In genomic region chr7:24506476-24506837, GRCm38 (mm10) we compare ENCODE assay signal across 8 mouse cellular contexts. TPM values are rescaled to one million over a fixed set of nuclear protein-coding genes. Genes with fewer than 3 reads are reported as not detected.
DNase-seq lines count a peak whose midpoint lies in the region; ATAC-seq and TF ChIP-seq lines count a peak whose summit lies in the region.

No protein-coding gene starts in this region.

- H3K4me2 ChIP-seq in kidney, embryonic 15.5 days, result peak overlapping the region; percentile 71
- H3K4me2 ChIP-seq in lung, embryonic 14.5 days, result peak overlapping the region; percentile 89

- peak overlapping the region; percentile 96 for H3K9ac ChIP-seq in kidney, embryonic 15.5 days
- peak overlapping the region; percentile 97 for H3K9ac ChIP-seq in lung, embryonic 14.5 days

- no peak for DNase-seq in testis, postnatal 10 days (ENCODE audit: low spot score)
- no peak for DNase-seq in embryonic facial prominence, embryonic 10.5 days (ENCODE audit: low spot score)
- no peak for DNase-seq in heart, embryonic 10.5 days (ENCODE audit: low spot score)
- peak; percentile 70 for DNase-seq in lung, embryonic 14.5 days
- peak; percentile 44 for DNase-seq in testis, postnatal 14 days (ENCODE audit: low spot score)

- H3K36me3 ChIP-seq in testis, adult 2 months (ENCODE audit: control insufficient read depth, insufficient read depth, low read length), result no peaks in the 10 kb centered on the region
- H3K36me3 ChIP-seq in embryonic facial prominence, embryonic 10.5 days (replicated peaks), result peaks cover 22% of the 10 kb centered on the region
- peaks cover 6% of the 10 kb centered on the region; the same call in 1 of the 2 replicates for H3K36me3 ChIP-seq in heart, embryonic 10.5 days
- H3K36me3 ChIP-seq in kidney, embryonic 15.5 days, result peaks cover 10% of the 10 kb centered on the region
- H3K36me3 ChIP-seq in lung, embryonic 14.5 days (ENCODE audit: insufficient read depth), result peaks cover 9% of the 10 kb centered on the region; the same call in 1 of the 2 replicates

- no peaks in the 10 kb centered on the region for H3K27me3 ChIP-seq in testis, adult 2 months (ENCODE audit: control insufficient read depth, insufficient read depth, low read length)
- H3K27me3 ChIP-seq in embryonic facial prominence, embryonic 10.5 days (replicated peaks; ENCODE audit: low read depth, poor library complexity, severe bottlenecking), result peaks cover 25% of the 10 kb centered on the region
- H3K27me3 ChIP-seq in heart, embryonic 10.5 days (ENCODE audit: insufficient read depth, poor library complexity, severe bottlenecking), result peaks cover 28% of the 10 kb centered on the region
- H3K27me3 ChIP-seq in kidney, embryonic 15.5 days, result peaks cover 11% of the 10 kb centered on the region
- H3K27me3 ChIP-seq in lung, embryonic 14.5 days (ENCODE audit: insufficient read depth, low read length), result peaks cover 5% of the 10 kb centered on the region; the same call in 1 of the 2 replicates

- H3K9me3 ChIP-seq in embryonic facial prominence, embryonic 10.5 days, result no peaks in the 10 kb centered on the region
- H3K9me3 ChIP-seq in heart, embryonic 10.5 days, result no peaks in the 10 kb centered on the region
- H3K9me3 ChIP-seq in kidney, embryonic 15.5 days (replicated peaks), result no peaks in the 10 kb centered on the region
- H3K9me3 ChIP-seq in lung, embryonic 14.5 days (ENCODE audit: low read depth, low read length), result no peaks in the 10 kb centered on the region

- WGBS in embryonic facial prominence, embryonic 10.5 days, result under 1% methylated on average over 12 of the region's 12 CpGs
- WGBS in heart, embryonic 10.5 days, result under 1% methylated on average over 12 of the region's 12 CpGs
- WGBS in kidney, embryonic 15.5 days, result under 1% methylated on average over 12 of the region's 12 CpGs
- WGBS in lung, embryonic 14.5 days, result under 1% methylated on average over 12 of the region's 12 CpGs

- no peak for TF ChIP-seq POLR2A in testis, adult 2 months (IDR thresholded peaks at IDR 0.05; ENCODE audit: control insufficient read depth, low read depth, low read length)

- peaks cover 18% of the 10 kb centered on the region for H3K4me1 ChIP-seq in testis, adult 2 months (ENCODE audit: control insufficient read depth, insufficient read depth, low read length)
- peaks cover 48% of the 10 kb centered on the region for H3K4me1 ChIP-seq in embryonic facial prominence, embryonic 10.5 days
- peaks cover 32% of the 10 kb centered on the region for H3K4me1 ChIP-seq in heart, embryonic 10.5 days
- H3K4me1 ChIP-seq in kidney, embryonic 15.5 days, result peaks cover 39% of the 10 kb centered on the region
- peaks cover 8% of the 10 kb centered on the region; the same call in 1 of the 2 replicates for H3K4me1 ChIP-seq in lung, embryonic 14.5 days (ENCODE audit: insufficient read depth)

- no peak; the same call in 1 of the 2 replicates for ATAC-seq in kidney, embryonic 15.5 days (replicated peaks; ENCODE audit: low FRiP score)
- no peak; the same call in 1 of the 2 replicates for ATAC-seq in lung, embryonic 14.5 days (ENCODE audit: insufficient read depth)
- ATAC-seq in monocyte, adult 5-6 weeks (replicated peaks; ENCODE audit: insufficient number of reproducible peaks, low FRiP score, low TSS enrichment, poor library complexity, severe bottlenecking), result no peak

- TF ChIP-seq CTCF in testis, adult 2 months (IDR thresholded peaks at IDR 0.05; ENCODE audit: control insufficient read depth, insufficient read depth, insufficient replicate concordance, low read depth, low read length), result no peak
- no peak for TF ChIP-seq CTCF in lung, embryonic 14.5 days (IDR thresholded peaks at IDR 0.05; ENCODE audit: low read depth)

- H3K4me3 ChIP-seq in testis, adult 2 months (ENCODE audit: control insufficient read depth, low read depth, low read length), result peak overlapping the region; percentile 94
- H3K4me3 ChIP-seq in embryonic facial prominence, embryonic 10.5 days, result peak overlapping the region; percentile 67
- peak overlapping the region; percentile 80 for H3K4me3 ChIP-seq in heart, embryonic 10.5 days
- peak overlapping the region; percentile 67 for H3K4me3 ChIP-seq in kidney, embryonic 15.5 days (replicated peaks)
- peak overlapping the region; percentile 78 for H3K4me3 ChIP-seq in lung, embryonic 14.5 days (ENCODE audit: low read depth, low read length)

- peak overlapping the region; percentile 85 for H3K27ac ChIP-seq in testis, adult 2 months (ENCODE audit: control insufficient read depth, insufficient read depth, low read depth, low read length)
- peak overlapping the region; percentile 93 for H3K27ac ChIP-seq in embryonic facial prominence, embryonic 10.5 days (replicated peaks)
- peak overlapping the region; percentile 97 for H3K27ac ChIP-seq in heart, embryonic 10.5 days
- peak overlapping the region; percentile 98 for H3K27ac ChIP-seq in kidney, embryonic 15.5 days
- peak overlapping the region; percentile 99 for H3K27ac ChIP-seq in lung, embryonic 14.5 days (ENCODE audit: low read depth)

RNA-seq across cellular contexts. Expression of gene Zfp428, which starts 0.3 kb away (rescaled TPM):
- polyA plus RNA-seq in testis, adult 2 months (2012; rRNA removed), result 16.8 and 20.3 TPM in 2 replicates
- polyA plus RNA-seq in embryonic facial prominence, embryonic 10.5 days (2016; fragmentation: Nextera tagmentation; extraction: Ambion mirVana), result 100.0 and 110 TPM in 2 replicates
- polyA plus RNA-seq in heart, embryonic 10.5 days (2016; fragmentation: Nextera tagmentation; extraction: Ambion mirVana), result 41.9 and 61.3 TPM in 2 replicates
- polyA plus RNA-seq in kidney, embryonic 15.5 days (2015; fragmentation: Nextera tagmentation; extraction: Ambion mirVana), result 61.6 and 66.6 TPM in 2 replicates
- polyA plus RNA-seq in lung, embryonic 14.5 days (2014; fragmentation: Nextera tagmentation; extraction: Ambion mirVana), result 36.2 and 37.7 TPM in 2 replicates
- total RNA-seq in monocyte, adult 5-6 weeks (2017), result 0.95 TPM in 1 of 3 replicates, not detected in the others

RNA-seq across cellular contexts. Expression of gene AC161166.1, which starts 5.8 kb away (rescaled TPM):
- polyA plus RNA-seq in testis, adult 2 months (2012; rRNA removed), result 144 and 154 TPM in 2 replicates
- polyA plus RNA-seq in embryonic facial prominence, embryonic 10.5 days (2016; fragmentation: Nextera tagmentation; extraction: Ambion mirVana), result 1.2 TPM in 2 replicates
- polyA plus RNA-seq in heart, embryonic 10.5 days (2016; fragmentation: Nextera tagmentation; extraction: Ambion mirVana), result 0.46 and 0.49 TPM in 2 replicates
- 0.48 and 0.68 TPM in 2 replicates for polyA plus RNA-seq in kidney, embryonic 15.5 days (2015; fragmentation: Nextera tagmentation; extraction: Ambion mirVana)
- polyA plus RNA-seq in lung, embryonic 14.5 days (2014; fragmentation: Nextera tagmentation; extraction: Ambion mirVana), result 0.32 and 0.47 TPM in 2 replicates
- total RNA-seq in monocyte, adult 5-6 weeks (2017), result 1.1 TPM in 1 of 3 replicates, not detected in the others

RNA-seq across cellular contexts. Expression of gene Irgq, which starts 24.0 kb away (rescaled TPM):
- 2.2 and 2.4 TPM in 2 replicates for polyA plus RNA-seq in testis, adult 2 months (2012; rRNA removed)
- polyA plus RNA-seq in embryonic facial prominence, embryonic 10.5 days (2016; fragmentation: Nextera tagmentation; extraction: Ambion mirVana), result 8.2 and 8.9 TPM in 2 replicates
- polyA plus RNA-seq in heart, embryonic 10.5 days (2016; fragmentation: Nextera tagmentation; extraction: Ambion mirVana), result 5.3 and 5.7 TPM in 2 replicates
- polyA plus RNA-seq in kidney, embryonic 15.5 days (2015; fragmentation: Nextera tagmentation; extraction: Ambion mirVana), result 7.4 and 8.3 TPM in 2 replicates
- polyA plus RNA-seq in lung, embryonic 14.5 days (2014; fragmentation: Nextera tagmentation; extraction: Ambion mirVana), result 8.0 and 9.3 TPM in 2 replicates
- total RNA-seq in monocyte, adult 5-6 weeks (2017), result 2.5 to 6.9 TPM (median 2.9 TPM) in 3 replicates

RNA-seq across cellular contexts. Expression of gene Cadm4, which starts 24.6 kb away (rescaled TPM):
- polyA plus RNA-seq in testis, adult 2 months (2012; rRNA removed), result 1.8 and 2.5 TPM in 2 replicates
- 5.0 and 5.7 TPM in 2 replicates for polyA plus RNA-seq in embryonic facial prominence, embryonic 10.5 days (2016; fragmentation: Nextera tagmentation; extraction: Ambion mirVana)
- 0.54 and 0.63 TPM in 2 replicates for polyA plus RNA-seq in heart, embryonic 10.5 days (2016; fragmentation: Nextera tagmentation; extraction: Ambion mirVana)
- polyA plus RNA-seq in kidney, embryonic 15.5 days (2015; fragmentation: Nextera tagmentation; extraction: Ambion mirVana), result 6.8 and 7.3 TPM in 2 replicates
- 0.34 and 0.72 TPM in 2 replicates for polyA plus RNA-seq in lung, embryonic 14.5 days (2014; fragmentation: Nextera tagmentation; extraction: Ambion mirVana)
- not detected in 3 replicates for total RNA-seq in monocyte, adult 5-6 weeks (2017)

RNA-seq across cellular contexts. Expression of gene Pinlyp, which starts 39.5 kb away (rescaled TPM):
- 18.3 and 20.2 TPM in 2 replicates for polyA plus RNA-seq in testis, adult 2 months (2012; rRNA removed)
- not detected in 2 replicates for polyA plus RNA-seq in embryonic facial prominence, embryonic 10.5 days (2016; fragmentation: Nextera tagmentation; extraction: Ambion mirVana)
- polyA plus RNA-seq in heart, embryonic 10.5 days (2016; fragmentation: Nextera tagmentation; extraction: Ambion mirVana), result 0.21 TPM in 1 of 2 replicates, not detected in the other
- 0.31 and 0.33 TPM in 2 replicates for polyA plus RNA-seq in kidney, embryonic 15.5 days (2015; fragmentation: Nextera tagmentation; extraction: Ambion mirVana)
- not detected in 2 replicates for polyA plus RNA-seq in lung, embryonic 14.5 days (2014; fragmentation: Nextera tagmentation; extraction: Ambion mirVana)
- total RNA-seq in monocyte, adult 5-6 weeks (2017), result not detected in 3 replicates

Comparison
In these comparisons a context has a peak if more than half of its experiments do, and no peak if none do; other contexts are left out.
1. DNase-seq: peak in lung, embryonic 14.5 days (single experiment) and testis, postnatal 14 days (single experiment); none in testis, postnatal 10 days (single experiment), embryonic facial prominence, embryonic 10.5 days (single experiment) and heart, embryonic 10.5 days (single experiment).
2. RNA of gene AC161166.1, which starts 5.8 kb away (polyA plus RNA-seq): 144 to 154 TPM in testis, adult 2 months; 1.2 TPM in embryonic facial prominence, embryonic 10.5 days, 0.48 to 0.68 TPM in kidney, embryonic 15.5 days, 0.46 to 0.49 TPM in heart, embryonic 10.5 days and 0.32 to 0.47 TPM in lung, embryonic 14.5 days; every median in the first group is over 10 times any median in the second.
3. Peak in every context shown above with its lines, with median percentiles within 50 percentile points of each other: H3K27ac ChIP-seq and H3K4me3 ChIP-seq.